In the genomic region with DNA sequence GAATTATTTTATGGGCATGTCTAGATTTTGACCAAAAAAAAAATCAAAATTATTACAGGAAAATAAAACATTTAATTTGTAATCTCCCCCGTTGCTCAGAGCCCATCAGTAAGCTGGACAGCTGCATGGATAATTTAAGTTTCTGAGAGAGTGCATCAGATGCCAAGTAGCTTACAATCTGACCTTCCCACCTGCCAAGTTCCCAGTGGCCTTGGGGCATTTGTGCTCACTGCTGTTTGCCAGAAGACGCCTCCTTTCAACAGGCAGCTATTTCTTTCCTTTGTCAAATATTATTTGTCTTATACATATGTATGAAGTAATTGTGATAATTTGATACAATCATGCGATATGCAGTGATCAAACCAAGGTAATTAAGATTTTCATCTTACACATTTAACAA, we compare ENCODE assay signal across 23 mouse cellular contexts. TPM values are rescaled to one million over a fixed set of nuclear protein-coding genes. Genes with fewer than 3 reads are reported as not detected.
DNase-seq lines count a peak whose midpoint lies in the region; ATAC-seq and TF ChIP-seq lines count a peak whose summit lies in the region.
"Had no signal": no experiment of that assay in that cellular context is flagged by ENCODE, and none has a peak within 500 bp of the region (broad histone marks: within the 10 kb centered on the region; RNA-seq: fewer than 3 reads in every experiment).

No protein-coding gene starts in this region.

- 33% methylated on average over 3 of the region's 3 CpGs for WGBS in forebrain, postnatal 0 days

- peak; percentile 37 to 73 for DNase-seq in adrenal gland, adult (ENCODE audit: inconsistent age in 2 of 2, low spot score in 1 of 2)
- DNase-seq in adrenal gland, adult 18-20 months (ENCODE audit: low spot score in 2 of 2) = no peak
- peak; percentile 45 for DNase-seq in left cerebral cortex, postnatal 4 days
- no peak for DNase-seq in left cerebral cortex, postnatal 14 days (ENCODE audit: low spot score in 2 of 2)
- peak; percentile 26 for DNase-seq in adrenal gland, adult 8-10 months
- DNase-seq in adrenal gland, postnatal 36 days = peak; percentile 47 to 59
- no peak for DNase-seq in forebrain, postnatal 0 days
- no peak for DNase-seq in frontal cortex, postnatal 14 days (ENCODE audit: low spot score in 2 of 2)
- DNase-seq: B cell, adult 2 months; cerebellum, adult 18-20 months; cerebellum, adult 9-11 months; embryo, embryonic 11 days; gastrocnemius, postnatal 36 days; heart, adult 11 months; heart, postnatal 36 days; kidney, adult 11 months had no signal

- TF ChIP-seq CTCF in forebrain, postnatal 0 days (IDR thresholded peaks at IDR 0.05; ENCODE audit: low read depth) = no peak

- no peaks in the 10 kb centered on the region for H3K27me3 ChIP-seq in forebrain, postnatal 0 days (ENCODE audit: insufficient read depth, low read length)
- H3K27me3 ChIP-seq: embryonic facial prominence, embryonic 15.5 days; forebrain, embryonic 15.5 days; heart, embryonic 13.5 days had no signal

- no peak overlapping the region for H3K4me2 ChIP-seq in forebrain, postnatal 0 days (ENCODE audit: low read depth)
- H3K4me2 ChIP-seq: embryonic facial prominence, embryonic 15.5 days; forebrain, embryonic 15.5 days; heart, embryonic 13.5 days had no signal

- H3K9me3 ChIP-seq in forebrain, postnatal 0 days (ENCODE audit: low read length) = no peaks in the 10 kb centered on the region
- H3K9me3 ChIP-seq: embryonic facial prominence, embryonic 15.5 days; forebrain, embryonic 15.5 days; G1E; heart, embryonic 13.5 days had no signal

- no peaks in the 10 kb centered on the region for H3K4me1 ChIP-seq in forebrain, postnatal 0 days (ENCODE audit: insufficient read depth)
- H3K4me1 ChIP-seq: embryonic facial prominence, embryonic 15.5 days; forebrain, embryonic 15.5 days had no signal

- H3K27ac ChIP-seq in forebrain, postnatal 0 days (ENCODE audit: low read depth, low read length) = no peak overlapping the region
- H3K27ac ChIP-seq: embryonic facial prominence, embryonic 15.5 days; forebrain, embryonic 15.5 days; heart, embryonic 13.5 days had no signal

- H3K4me3 ChIP-seq in forebrain, postnatal 0 days (ENCODE audit: low read depth, low read length) = no peak overlapping the region
- H3K4me3 ChIP-seq: embryonic facial prominence, embryonic 15.5 days; erythroblast, embryonic 14.5 days; forebrain, embryonic 15.5 days; heart, embryonic 13.5 days had no signal

- H3K36me3 ChIP-seq in forebrain, postnatal 0 days (ENCODE audit: insufficient read depth) = no peaks in the 10 kb centered on the region
- H3K36me3 ChIP-seq: embryonic facial prominence, embryonic 15.5 days; forebrain, embryonic 15.5 days; G1E; heart, embryonic 13.5 days had no signal

- no peak overlapping the region for H3K9ac ChIP-seq in forebrain, postnatal 0 days
- H3K9ac ChIP-seq: embryonic facial prominence, embryonic 15.5 days; forebrain, embryonic 15.5 days; heart, embryonic 13.5 days had no signal

- ATAC-seq in forebrain, postnatal 0 days = no peak
- ATAC-seq: CD4-positive, CD25-positive, alpha-beta regulatory T cell, adult 4 months; forebrain, embryonic 15.5 days; hindbrain, embryonic 16.5 days had no signal

- intact Hi-C loops in left cerebral cortex, postnatal 4 days (cut with DNase I) = no loop called here
- intact Hi-C loops in left cerebral cortex, postnatal 14 days (cut with DNase I) = no loop called here

RNA-seq across cellular contexts. Expression of a gene that starts 44.3 kb away (rescaled TPM):
- total RNA-seq in adrenal gland, adult 18-20 months (2021) = 10 to 100 TPM; 26.2 to 29.3 TPM
- 10 to 100 TPM; 32.3 to 33.0 TPM for total RNA-seq in left cerebral cortex, postnatal 4 days (2021)
- 10 to 100 TPM; 36.9 to 40.1 TPM for total RNA-seq in left cerebral cortex, postnatal 14 days (2021)
- total RNA-seq in adrenal gland, adult 8-10 months (2022) = 10 to 100 TPM; 33.7 to 45.9 (median 39.8) TPM
- total RNA-seq in adrenal gland, postnatal 36 days (2021) = 10 to 100 TPM; 29.3 to 32.9 TPM
- 41.8 and 51.0 TPM in 2 replicates for total RNA-seq in forebrain, postnatal 0 days (2014; rRNA removed)
- polyA plus RNA-seq in forebrain, postnatal 0 days (2015; fragmentation: Nextera tagmentation; extraction: Ambion mirVana) = 19.3 and 25.6 TPM in 2 replicates

Comparison
In these comparisons a context has a peak if more than half of its experiments do, and no peak if none do; other contexts are left out.
1. DNase-seq: peak in adrenal gland, adult (2 of 2), left cerebral cortex, postnatal 4 days (single experiment), adrenal gland, adult 8-10 months (single experiment) and adrenal gland, postnatal 36 days (2 of 2); none in adrenal gland, adult 18-20 months (0 of 2), left cerebral cortex, postnatal 14 days (0 of 2), forebrain, postnatal 0 days (single experiment) and frontal cortex, postnatal 14 days (0 of 2).